Comparison of ENCODE assay signal across 9 mouse cellular contexts in the genomic region with DNA sequence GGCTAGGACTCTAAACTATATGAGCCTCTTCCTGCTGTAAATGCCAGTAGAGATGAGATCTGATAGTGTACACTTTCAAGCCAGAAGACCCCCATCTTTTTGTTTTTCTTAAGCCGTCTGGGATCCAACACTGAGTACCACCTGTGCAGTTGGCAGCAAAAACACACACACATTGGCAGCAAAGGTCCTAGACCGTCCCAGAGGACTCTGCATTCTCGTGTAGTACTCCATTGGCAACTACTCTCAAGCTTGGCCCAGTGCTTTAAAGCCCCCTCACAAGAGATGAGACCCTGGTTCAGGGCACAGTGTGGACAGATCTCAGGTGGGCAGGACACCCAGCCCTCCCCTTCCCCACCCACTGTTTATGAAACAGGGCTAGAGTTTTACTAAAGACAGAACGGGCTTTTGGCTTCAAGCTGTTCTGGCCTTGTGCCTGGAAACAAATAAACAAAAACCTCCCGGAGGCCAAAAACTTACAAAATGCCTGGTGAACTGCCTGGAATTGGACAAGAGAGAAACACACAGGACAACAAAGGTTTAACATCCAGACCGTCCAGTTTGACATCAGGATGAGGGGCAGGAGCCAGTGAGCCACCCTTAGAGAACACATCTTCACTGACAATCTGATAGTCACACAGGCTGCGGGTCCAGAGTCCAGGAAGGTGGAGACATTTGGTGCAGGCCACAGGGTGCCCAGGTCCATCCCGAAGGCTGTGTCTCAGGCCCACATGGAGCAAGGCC.
DNase-seq lines count a peak whose midpoint lies in the region; ATAC-seq lines count a peak whose summit lies in the region.
"Had no signal": no experiment of that assay in that cellular context is flagged by ENCODE, and none has a peak within 500 bp of the region (broad histone marks: within the 10 kb centered on the region; RNA-seq: fewer than 3 reads in every experiment).

No protein-coding gene starts in this region.

- no peaks in the 10 kb centered on the region for H3K4me1 ChIP-seq in kidney, embryonic 14.5 days (ENCODE audit: control insufficient read depth, insufficient read depth, low read length)
- H3K4me1 ChIP-seq in intestine, embryonic 15.5 days (replicated peaks) = no peaks in the 10 kb centered on the region
- H3K4me1 ChIP-seq in midbrain, embryonic 11.5 days (ENCODE audit: control insufficient read depth, insufficient read depth, low read length) = no peaks in the 10 kb centered on the region
- H3K4me1 ChIP-seq: midbrain, embryonic 12.5 days had no signal

- no peak overlapping the region for H3K4me3 ChIP-seq in kidney, embryonic 14.5 days (ENCODE audit: low read length)
- H3K4me3 ChIP-seq in intestine, embryonic 15.5 days (replicated peaks) = no peak overlapping the region
- no peak overlapping the region for H3K4me3 ChIP-seq in midbrain, embryonic 11.5 days (ENCODE audit: low read depth, low read length)
- H3K4me3 ChIP-seq: midbrain, embryonic 12.5 days had no signal

- peak; percentile 28 for DNase-seq in kidney, adult 11 months
- peak; percentile 68 to 71 for DNase-seq in cerebellum, adult 18-20 months
- DNase-seq in lung, postnatal 4 days = peak; percentile 50 to 56
- DNase-seq in ovary, postnatal 10 days (ENCODE audit: low spot score) = no peak
- DNase-seq in midbrain, embryonic 11.5 days (ENCODE audit: low spot score, missing footprints) = no peak
- DNase-seq: thymus, postnatal 25 days had no signal

- H3K9me3 ChIP-seq in kidney, embryonic 14.5 days (ENCODE audit: control insufficient read depth, low read length) = no peaks in the 10 kb centered on the region
- no peaks in the 10 kb centered on the region for H3K9me3 ChIP-seq in intestine, embryonic 15.5 days
- no peaks in the 10 kb centered on the region for H3K9me3 ChIP-seq in midbrain, embryonic 11.5 days (ENCODE audit: control insufficient read depth, low read length)
- H3K9me3 ChIP-seq: midbrain, embryonic 12.5 days had no signal

- no peak for ATAC-seq in kidney, embryonic 14.5 days (ENCODE audit: low FRiP score, low TSS enrichment)
- ATAC-seq in intestine, embryonic 15.5 days = no peak
- ATAC-seq in midbrain, embryonic 11.5 days (ENCODE audit: low FRiP score) = no peak

- H3K27ac ChIP-seq in kidney, embryonic 14.5 days (ENCODE audit: low read depth, low read length) = no peak overlapping the region
- H3K27ac ChIP-seq in intestine, embryonic 15.5 days = peak overlapping the region; percentile 34; the same call in 1 of the 2 replicates
- no peak overlapping the region for H3K27ac ChIP-seq in midbrain, embryonic 11.5 days (ENCODE audit: low read depth, low read length)
- H3K27ac ChIP-seq: midbrain, embryonic 12.5 days had no signal

- H3K27me3 ChIP-seq in kidney, embryonic 14.5 days (ENCODE audit: control insufficient read depth, insufficient read depth, low read length) = no peaks in the 10 kb centered on the region
- H3K27me3 ChIP-seq in intestine, embryonic 15.5 days (replicated peaks) = no peaks in the 10 kb centered on the region
- H3K27me3 ChIP-seq in midbrain, embryonic 11.5 days (ENCODE audit: control insufficient read depth, insufficient read depth, low read length) = no peaks in the 10 kb centered on the region
- H3K27me3 ChIP-seq: midbrain, embryonic 12.5 days had no signal

- H3K4me2 ChIP-seq in kidney, embryonic 14.5 days (replicated peaks; ENCODE audit: low read depth, low read length) = no peak overlapping the region
- no peak overlapping the region for H3K4me2 ChIP-seq in intestine, embryonic 15.5 days (replicated peaks)
- H3K4me2 ChIP-seq in midbrain, embryonic 11.5 days = no peak overlapping the region
- H3K4me2 ChIP-seq: midbrain, embryonic 12.5 days had no signal

- no peaks in the 10 kb centered on the region for H3K36me3 ChIP-seq in kidney, embryonic 14.5 days (ENCODE audit: control insufficient read depth, insufficient read depth, low read length)
- no peaks in the 10 kb centered on the region for H3K36me3 ChIP-seq in intestine, embryonic 15.5 days
- H3K36me3 ChIP-seq in midbrain, embryonic 11.5 days (ENCODE audit: control insufficient read depth, insufficient read depth, low read length) = no peaks in the 10 kb centered on the region
- H3K36me3 ChIP-seq: midbrain, embryonic 12.5 days had no signal

- no peak overlapping the region for H3K9ac ChIP-seq in kidney, embryonic 14.5 days (ENCODE audit: low read depth, low read length)
- no peak overlapping the region for H3K9ac ChIP-seq in intestine, embryonic 15.5 days
- H3K9ac ChIP-seq in midbrain, embryonic 11.5 days (ENCODE audit: low read length) = no peak overlapping the region
- H3K9ac ChIP-seq: midbrain, embryonic 12.5 days had no signal

- 66% methylated on average over 8 of the region's 8 CpGs for WGBS in kidney, embryonic 14.5 days
- WGBS in intestine, embryonic 15.5 days = 61% methylated on average over 8 of the region's 8 CpGs
- WGBS in midbrain, embryonic 11.5 days = 78% methylated on average over 8 of the region's 8 CpGs

Comparison
In these comparisons a context has a peak if more than half of its experiments do, and no peak if none do; other contexts are left out.
1. DNase-seq: peak in kidney, adult 11 months (single experiment), cerebellum, adult 18-20 months (2 of 2) and lung, postnatal 4 days (2 of 2); none in ovary, postnatal 10 days (single experiment) and midbrain, embryonic 11.5 days (single experiment).